Mouse (Mus musculus): ENCODE measurements around the gene Pdxdc1.
"Not testable (repeated sequence)": the region's sequence is repeated elsewhere in the genome, so short reads cannot be mapped to it uniquely, and the experiment has no call there.

Pdxdc1 gene

GRCm38 (mm10) chr16:13883094-13883774 is 19.7 kb downstream of the Pdxdc1 start:
- DNase-seq (ENCODE audit: low spot score), result no peak

- no peak for DNase-seq (ENCODE audit: low spot score)
Observed at GRCm38 (mm10) chr16:13875483-13875882, 27.4 kb downstream of the Pdxdc1 start.

GRCm38 (mm10) chr16:13867910-13868514 is 34.9 kb downstream of the Pdxdc1 start:
- DNase-seq (ENCODE audit: low spot score), result no peak

GRCm38 (mm10) chr16:13867406-13867805 is 35.5 kb downstream of the Pdxdc1 start:
- DNase-seq (ENCODE audit: low spot score), result not testable (repeated sequence)

GRCm38 (mm10) chr16:13866616-13867015 is 36.3 kb downstream of the Pdxdc1 start:
- no peak for DNase-seq (ENCODE audit: low spot score)

GRCm38 (mm10) chr16:13866076-13866475 is 36.9 kb downstream of the Pdxdc1 start:
- DNase-seq (ENCODE audit: low spot score), result no peak

- DNase-seq (ENCODE audit: low spot score), result no peak
Observed at GRCm38 (mm10) chr16:13853886-13854285, 49.0 kb downstream of the Pdxdc1 start.

GRCm38 (mm10) chr16:13851446-13851845 is 51.5 kb downstream of the Pdxdc1 start:
- no peak for DNase-seq (ENCODE audit: low spot score)

- DNase-seq (ENCODE audit: low spot score), result no peak
Observed at GRCm38 (mm10) chr16:13848310-13848709, 54.6 kb downstream of the Pdxdc1 start.

- no peak for DNase-seq (ENCODE audit: low spot score)
Observed at GRCm38 (mm10) chr16:13846675-13847074, 56.3 kb downstream of the Pdxdc1 start.

GRCm38 (mm10) chr16:13845031-13845430 is 57.9 kb downstream of the Pdxdc1 start:
- no peak for DNase-seq (ENCODE audit: low spot score)

- DNase-seq (ENCODE audit: low spot score), result no peak
Observed at GRCm38 (mm10) chr16:13840956-13841355, 62.0 kb downstream of the Pdxdc1 start.

- DNase-seq (ENCODE audit: low spot score), result no peak
Observed at GRCm38 (mm10) chr16:13840056-13840455, 62.9 kb downstream of the Pdxdc1 start.

GRCm38 (mm10) chr16:13834382-13834781 is 68.5 kb downstream of the Pdxdc1 start:
- no peak for DNase-seq (ENCODE audit: low spot score)

- no peak for DNase-seq (ENCODE audit: low spot score)
Observed at GRCm38 (mm10) chr16:13831606-13832005, 71.3 kb downstream of the Pdxdc1 start.

- no peak for DNase-seq (ENCODE audit: low spot score)
Observed at GRCm38 (mm10) chr16:13830444-13830843, 72.5 kb downstream of the Pdxdc1 start.

GRCm38 (mm10) chr16:13826511-13826910 is 76.4 kb downstream of the Pdxdc1 start:
- no peak for DNase-seq (ENCODE audit: low spot score)

- no peak for DNase-seq (ENCODE audit: low spot score)
Observed at GRCm38 (mm10) chr16:13825781-13826490, 77.0 kb downstream of the Pdxdc1 start.

- no peak for DNase-seq (ENCODE audit: low spot score)
Observed at GRCm38 (mm10) chr16:13820771-13821170, 82.2 kb downstream of the Pdxdc1 start.

GRCm38 (mm10) chr16:13819806-13820500 is 83.0 kb downstream of the Pdxdc1 start:
- DNase-seq (ENCODE audit: low spot score), result peak; percentile 15

- no peak for DNase-seq (ENCODE audit: low spot score)
Observed at GRCm38 (mm10) chr16:13819394-13819743, 83.6 kb downstream of the Pdxdc1 start.

GRCm38 (mm10) chr16:13818560-13819393 is 84.2 kb downstream of the Pdxdc1 start, which contains the start of gene Ntan1:
Ntan1 (plus strand) TSS chr16:13818845.
- peak; percentile 97 for DNase-seq (ENCODE audit: low spot score)
